Mouse (Mus musculus) liver, postnatal 0 days (tissue): ENCODE results near the gene Srxn1. TPM values are rescaled to one million over a fixed set of nuclear protein-coding genes. Genes with fewer than 3 reads are reported as not detected.

Source experiments
- ATAC-seq: fragments of 200-750 bp; cut with Nextera tagmentation; 2 replicates; pipeline ENCODE4 v1.8.0; 2017; ENCODE audit warnings: mild to moderate bottlenecking, moderate library complexity
- DNase-seq: peaks from one replicate; pipeline ENCODE4 v3.0.0-alpha.2; 2016
- H3K27ac ChIP-seq: fragments of 300-500 bp; sonication (generic); 2 replicates; pipeline ENCODE4 v1.5.1; 2014; ENCODE audit warnings: antibody characterized with exemption, moderate library complexity, mild to moderate bottlenecking, low read depth
- H3K27me3 ChIP-seq: fragments of 300-500 bp; sonication (generic); 2 replicates; pipeline ENCODE4 v1.6.1; 2014; ENCODE audit warnings: low read length, control low read depth, mixed read lengths; ENCODE audit not compliant: insufficient read depth
- H3K36me3 ChIP-seq: fragments of 300-500 bp; sonication (generic); replicated peaks from 2 replicates; pipeline ENCODE4 v1.6.1; 2014; ENCODE audit warnings: mild to moderate bottlenecking, control low read depth, low read length, moderate library complexity, mixed read lengths; ENCODE audit not compliant: insufficient read depth
- H3K4me1 ChIP-seq: fragments of 300-500 bp; sonication (generic); 2 replicates; pipeline ENCODE4 v1.6.1; 2014; ENCODE audit warnings: antibody characterized with exemption, mild to moderate bottlenecking, control low read depth; ENCODE audit not compliant: insufficient read depth
- H3K4me2 ChIP-seq: fragments of 300-500 bp; sonication (generic); 2 replicates; pipeline ENCODE4 v1.6.1; 2014; ENCODE audit warnings: low read depth, mild to moderate bottlenecking, low read length, moderate library complexity, mixed read lengths
- H3K4me3 ChIP-seq: fragments of 300-500 bp; sonication (generic); 2 replicates; pipeline ENCODE4 v1.5.1; 2014; ENCODE audit warnings: low read depth, low read length
- H3K9ac ChIP-seq: fragments of 300-500 bp; sonication (generic); replicated peaks from 2 replicates; pipeline ENCODE4 v1.6.1; 2014; ENCODE audit warnings: mild to moderate bottlenecking, moderate library complexity
- H3K9me3 ChIP-seq: fragments of 300-500 bp; sonication (generic); 2 replicates; pipeline ENCODE4 v1.6.1; 2016; ENCODE audit warnings: mild to moderate bottlenecking, control low read depth, low read length, mixed read lengths
- CTCF ChIP-seq: sonication (generic); IDR thresholded peaks from 2 replicates; pipeline ENCODE4 v1.5.1; 2016; ENCODE audit warnings: antibody characterized with exemption, low read depth
- EP300 ChIP-seq: IDR thresholded peaks from 2 replicates; pipeline ENCODE4 v1.6.1; 2016; ENCODE audit warnings: antibody characterized with exemption, low read depth, mild to moderate bottlenecking
- WGBS: fragments of 180-500 bp; shearing (Covaris S2); extraction: QIAGEN DNeasy Blood & Tissue Kit; methylation state at CpG from one replicate; pipeline ENCODE4 v1.1.7; 2014; ENCODE audit not compliant: insufficient replicate concordance; 5-methylcytosine and 5-hydroxymethylcytosine counted together
- polyA plus RNA-seq: library from polyadenylated mRNA; unstranded; fragments of >200 nt; fragmentation: Nextera tagmentation; extraction: Ambion mirVana; gene quantifications from 2 replicates; pipeline ENCODE4 v1.2.1, GENCODE M21; 2015

Gene Srxn1
- polyA plus RNA-seq, 1 experiment from 2014 or later: 8.7 TPM

GRCm38 (mm10) chr2:152159487-152159886, 54.2 kb downstream of the Srxn1 start:
- TF ChIP-seq EP300 (no peak), CTCF (no peak)
- Histone ChIP-seq H3K4me1 (no peaks in the 10 kb centered on the region), H3K9me3 (no peaks in the 10 kb centered on the region), H3K4me3 (no peak overlapping the region), H3K27ac (no peak overlapping the region), H3K9ac (no peak overlapping the region), H3K27me3 (no peaks in the 10 kb centered on the region), H3K36me3 (no peaks in the 10 kb centered on the region), H3K4me2 (no peak overlapping the region)
- ATAC-seq (no peak), DNase-seq (no peak)
- WGBS: 83% methylated on average over 1 of the region's 1 CpGs

Other genes starting within 250 kb of the Srxn1 start
- gene Angpt4, start 194.3 kb upstream of the Srxn1 start, polyA plus RNA-seq: 0.14 and 0.26 TPM in 2 replicates
- gene Fam110a, start 125.3 kb upstream of the Srxn1 start, polyA plus RNA-seq: 6.3 and 7.3 TPM in 2 replicates
- gene Slc52a3, start 109.0 kb upstream of the Srxn1 start, polyA plus RNA-seq: 0.43 and 0.53 TPM in 2 replicates
- not detected in 2 replicates for gene Scrt2, start 24.0 kb upstream of the Srxn1 start, polyA plus RNA-seq
- 0.14 and 0.18 TPM in 2 replicates for gene Tcf15, start 38.0 kb downstream of the Srxn1 start, polyA plus RNA-seq
- 40.5 and 43.1 TPM in 2 replicates for gene Csnk2a1, start 121.3 kb downstream of the Srxn1 start, polyA plus RNA-seq
- gene Tbc1d20, start 188.3 kb downstream of the Srxn1 start, polyA plus RNA-seq: 7.8 and 8.3 TPM in 2 replicates
- gene Rbck1, start 227.1 kb downstream of the Srxn1 start, polyA plus RNA-seq: 30.2 and 31.0 TPM in 2 replicates
- 4.1 and 5.5 TPM in 2 replicates for gene Trib3, start 238.5 kb downstream of the Srxn1 start, polyA plus RNA-seq